In genomic region chr2:121832484-121832894, GRCm38 (mm10) we compare ENCODE assay signal across 9 mouse cellular contexts. TPM values are rescaled to one million over a fixed set of nuclear protein-coding genes. Genes with fewer than 3 reads are reported as not detected.
A peak's percentile ranks its signal among the peaks of the same experiment; 100 is the strongest.
DNase-seq lines count a peak whose midpoint lies in the region; ATAC-seq and TF ChIP-seq lines count a peak whose summit lies in the region.
"Had no signal": no experiment of that assay in that cellular context is flagged by ENCODE, and none has a peak within 500 bp of the region (broad histone marks: within the 10 kb centered on the region; RNA-seq: fewer than 3 reads in every experiment).

No protein-coding gene starts in this region.

- peak; percentile 25 for DNase-seq in liver
- peak; percentile 75 for DNase-seq in forelimb bud, embryonic 11.5 days (ENCODE audit: low read depth, low spot score)
- peak; percentile 44 to 68 for DNase-seq in left cerebral cortex, postnatal 25 days (ENCODE audit: low spot score in 2 of 2)
- DNase-seq in thymus, postnatal 0 days (ENCODE audit: low spot score), result peak; percentile 64

- H3K9ac ChIP-seq in liver, embryonic 12.5 days, result no peak overlapping the region
- peak overlapping the region; percentile 53 for H3K9ac ChIP-seq in hindbrain, embryonic 13.5 days
- H3K9ac ChIP-seq: embryonic facial prominence, embryonic 13.5 days had no signal

- H3K9me3 ChIP-seq in liver, embryonic 12.5 days (replicated peaks), result no peaks in the 10 kb centered on the region
- no peaks in the 10 kb centered on the region for H3K9me3 ChIP-seq in hindbrain, embryonic 13.5 days
- H3K9me3 ChIP-seq: embryonic facial prominence, embryonic 13.5 days had no signal

- H3K27ac ChIP-seq in liver, embryonic 12.5 days, result no peak overlapping the region
- H3K27ac ChIP-seq in hindbrain, embryonic 13.5 days, result no peak overlapping the region
- H3K27ac ChIP-seq: embryonic facial prominence, embryonic 13.5 days had no signal

- no peak overlapping the region for H3ac ChIP-seq in myocyte (ENCODE audit: control insufficient read depth, insufficient read length)

- H3K27me3 ChIP-seq in liver, embryonic 12.5 days (replicated peaks), result no peaks in the 10 kb centered on the region; the same call in 1 of the 2 replicates
- no peaks in the 10 kb centered on the region for H3K27me3 ChIP-seq in hindbrain, embryonic 13.5 days
- no peaks in the 10 kb centered on the region for H3K27me3 ChIP-seq in myocyte (ENCODE audit: control insufficient read depth, insufficient read depth, insufficient read length)

- no peaks in the 10 kb centered on the region for H3K4me1 ChIP-seq in liver, embryonic 12.5 days
- H3K4me1 ChIP-seq in hindbrain, embryonic 13.5 days (replicated peaks), result peaks cover 5% of the 10 kb centered on the region
- H3K4me1 ChIP-seq: embryonic facial prominence, embryonic 13.5 days had no signal

- no peaks in the 10 kb centered on the region for H3K36me3 ChIP-seq in liver, embryonic 12.5 days
- no peaks in the 10 kb centered on the region for H3K36me3 ChIP-seq in hindbrain, embryonic 13.5 days
- no peaks in the 10 kb centered on the region for H3K36me3 ChIP-seq in myocyte (ENCODE audit: control insufficient read depth, insufficient read depth)
- H3K36me3 ChIP-seq: embryonic facial prominence, embryonic 13.5 days had no signal

- H3K4me3 ChIP-seq in liver, embryonic 12.5 days, result no peak overlapping the region
- H3K4me3 ChIP-seq in hindbrain, embryonic 13.5 days, result no peak overlapping the region
- no peak overlapping the region for H3K4me3 ChIP-seq in myocyte
- H3K4me3 ChIP-seq: embryonic facial prominence, embryonic 13.5 days had no signal

- H3K4me2 ChIP-seq in liver, embryonic 12.5 days, result no peak overlapping the region
- H3K4me2 ChIP-seq in hindbrain, embryonic 13.5 days, result 0 out of 2 replicates have a peak overlapping the region, but pooled peaks have one; percentile 31
- peak overlapping the region; percentile 28 for H3K4me2 ChIP-seq in myocyte (ENCODE audit: low read depth)
- H3K4me2 ChIP-seq: embryonic facial prominence, embryonic 13.5 days had no signal

- no peaks in the 10 kb centered on the region for H3K79me2 ChIP-seq in myocyte (ENCODE audit: control insufficient read depth, insufficient read depth)

- no peak for ATAC-seq in liver, embryonic 12.5 days
- peak; percentile 58; the same call in 1 of the 2 replicates for ATAC-seq in cerebellum, adult (ENCODE audit: insufficient number of reproducible peaks, low FRiP score, low TSS enrichment)
- peak; percentile 69; the same call in 1 of the 2 replicates for ATAC-seq in hindbrain, embryonic 13.5 days (ENCODE audit: low FRiP score)

- WGBS in liver, embryonic 12.5 days (ENCODE audit: insufficient replicate concordance), result 11% methylated on average over 5 of the region's 5 CpGs
- WGBS in hindbrain, embryonic 13.5 days, result 12% methylated on average over 5 of the region's 5 CpGs

- TF ChIP-seq POLR2A in myocyte (IDR thresholded peaks at IDR 0.05; ENCODE audit: insufficient read length, low read depth), result no peak

- intact Hi-C loops in left cerebral cortex, postnatal 25 days (cut with DNase I), result loop anchor here (1.0 kb wide), 1 partner anchor 261 kb away; no protein-coding TSS in a partner anchor

TF ChIP-seq in myocyte, 11 proteins besides CTCF, POLR2A, EP300 and RAD21:
- TF ChIP-seq USF1 (IDR thresholded peaks at IDR 0.05; ENCODE audit: low read depth), result no peak
- no peak for TF ChIP-seq TCF12 (IDR thresholded peaks at IDR 0.05; ENCODE audit: insufficient read depth, poor library complexity, severe bottlenecking)
- TF ChIP-seq SRF (IDR thresholded peaks at IDR 0.05; ENCODE audit: control insufficient read depth, insufficient read length, low read depth), result no peak

RNA-seq across cellular contexts. Expression of gene Frmd5, which starts 25.6 kb away (rescaled TPM):
- 0.25 and 0.29 TPM in 2 replicates for polyA plus RNA-seq in liver, embryonic 12.5 days (2016; fragmentation: Nextera tagmentation; extraction: Ambion mirVana)
- polyA plus RNA-seq in hindbrain, embryonic 13.5 days (2015; fragmentation: Nextera tagmentation; extraction: Ambion mirVana), result 28.8 and 33.0 TPM in 2 replicates
- 10 to 100 TPM; 46.4 to 51.6 TPM for total RNA-seq in left cerebral cortex, postnatal 25 days (2021)
- 0.44 TPM for polyA plus RNA-seq in myocyte (2012; fragmentation: generic; extraction: Trizol)
- polyA plus RNA-seq in thymus, postnatal 0 days (2015; fragmentation: Nextera tagmentation; extraction: Ambion mirVana), result 0.28 and 0.47 TPM in 2 replicates

RNA-seq across cellular contexts. Expression of gene Casc4, which starts 34.3 kb away (rescaled TPM):
- 9.8 and 11.8 TPM in 2 replicates for polyA plus RNA-seq in liver, embryonic 12.5 days (2016; fragmentation: Nextera tagmentation; extraction: Ambion mirVana)
- 33.6 and 34.6 TPM in 2 replicates for polyA plus RNA-seq in hindbrain, embryonic 13.5 days (2015; fragmentation: Nextera tagmentation; extraction: Ambion mirVana)
- 100 to 1,000 TPM; 113 to 119 TPM for total RNA-seq in left cerebral cortex, postnatal 25 days (2021)
- polyA plus RNA-seq in myocyte (2012; fragmentation: generic; extraction: Trizol), result 5.3 TPM
- polyA plus RNA-seq in thymus, postnatal 0 days (2015; fragmentation: Nextera tagmentation; extraction: Ambion mirVana), result 9.6 and 16.5 TPM in 2 replicates

Comparison
In these comparisons a context has a peak if more than half of its experiments do, and no peak if none do; other contexts are left out.
1. DNase-seq: peak in every context shown above with its lines; median percentile 75 in forelimb bud, embryonic 11.5 days; 64 in thymus, postnatal 0 days; 56 in left cerebral cortex, postnatal 25 days; 25 in liver.
2. RNA of gene Frmd5, which starts 25.6 kb away (polyA plus RNA-seq): 28.8 to 33.0 TPM in hindbrain, embryonic 13.5 days; 0.28 to 0.47 TPM in thymus, postnatal 0 days, 0.44 TPM in myocyte (single experiment) and 0.25 to 0.29 TPM in liver, embryonic 12.5 days; every median in the first group is over 10 times any median in the second.